Mouse (Mus musculus) MEL (cell line): Measurements from ENCODE around the gene Arhgef3. TPM values are rescaled to one million over a fixed set of nuclear protein-coding genes. Genes with fewer than 3 reads are reported as not detected.

Experiments
- DNase-seq: peaks from one replicate; pipeline ENCODE4 v3.0.0; 2011; ENCODE audit warnings: low read depth, low spot score
- H3K27ac ChIP-seq: 2 replicates; pipeline ENCODE4 v1.5.1; 2012; ENCODE audit warnings: low read depth, mild to moderate bottlenecking, control low read depth, low read length, moderate library complexity; ENCODE audit not compliant: control insufficient read depth
- H3K27me3 ChIP-seq, 2 experiments: fragments of 150-350 bp in 1 of 2; sonication (generic) in 1 of 2; 2 replicates each; pipeline ENCODE4 v1.6.1; 2012; ENCODE audit warnings: low read length in 2 of 2, mild to moderate bottlenecking in 2 of 2, improper control_type of control experiment in 1 of 2, moderate library complexity in 1 of 2; ENCODE audit not compliant: insufficient read depth in 2 of 2, control insufficient read depth in 1 of 2
- H3K36me3 ChIP-seq, 2 experiments: 2 replicates each; pipeline ENCODE4 v1.6.1; 2012 to 2014; ENCODE audit warnings: low read length in 2 of 2, improper control_type of control experiment in 1 of 2, inconsistent platforms in 1 of 2, mild to moderate bottlenecking in 1 of 2; ENCODE audit not compliant: insufficient read depth in 2 of 2, control insufficient read depth in 1 of 2
- H3K4me1 ChIP-seq, 2 experiments: fragments of 150-350 bp in 1 of 2; sonication (generic) in 1 of 2; 2 replicates each; pipeline ENCODE4 v1.6.1; 2012; ENCODE audit warnings: low read length in 2 of 2, improper control_type of control experiment in 1 of 2, mild to moderate bottlenecking in 1 of 2; ENCODE audit not compliant: insufficient read depth in 2 of 2, control insufficient read depth in 1 of 2
- H3K4me3 ChIP-seq, 2 experiments: fragments of 150-350 bp in 1 of 2; sonication (generic) in 1 of 2; 2 replicates each; pipeline ENCODE4 v1.5.1; 2012; ENCODE audit warnings: low read depth in 2 of 2, low read length in 2 of 2, mild to moderate bottlenecking in 2 of 2, moderate library complexity in 2 of 2, control low read depth in 1 of 2, improper control_type of control experiment in 1 of 2; ENCODE audit not compliant: control insufficient read depth in 1 of 2, insufficient read depth in 1 of 2
- H3K79me2 ChIP-seq: 2 replicates; pipeline ENCODE4 v1.6.1; 2012; ENCODE audit warnings: mild to moderate bottlenecking, low read length, moderate library complexity; ENCODE audit not compliant: control insufficient read depth, poor library complexity, insufficient read depth
- H3K9ac ChIP-seq: 2 replicates; pipeline ENCODE4 v1.6.1; 2012; ENCODE audit warnings: low read depth, mild to moderate bottlenecking, control low read depth, low read length, moderate library complexity; ENCODE audit not compliant: control insufficient read depth, poor library complexity, severe bottlenecking
- H3K9me3 ChIP-seq: fragments of 150-350 bp; sonication (generic); replicated peaks from 2 replicates; pipeline ENCODE4 v1.6.1; 2012; ENCODE audit warnings: mild to moderate bottlenecking, low read length, improper control_type of control experiment, moderate library complexity; ENCODE audit not compliant: insufficient read depth
- CHD2 ChIP-seq: IDR thresholded peaks from 2 replicates; pipeline ENCODE4 v1.6.1; 2011; ENCODE audit warnings: low read length, improper control_type of control experiment
- CTCF ChIP-seq, 3 experiments: IDR thresholded peaks in 2 of 3; conservative IDR thresholded peaks in 1 of 3; 2 replicates each; pipeline ENCODE4 v1.5.1; 2011 to 2012; ENCODE audit warnings: low read length in 3 of 3, low read depth in 2 of 3, mild to moderate bottlenecking in 2 of 3, improper control_type of control experiment in 1 of 3, inconsistent platforms in 1 of 3, mixed read lengths in 1 of 3, moderate library complexity in 1 of 3; ENCODE audit not compliant: control insufficient read depth in 1 of 3, insufficient read depth in 1 of 3, poor library complexity in 1 of 3, severe bottlenecking in 1 of 3
- E2F4 ChIP-seq: IDR thresholded peaks from 2 replicates; pipeline ENCODE4 v1.6.1; 2011; ENCODE audit warnings: low read depth, low read length, improper control_type of control experiment, borderline replicate concordance
- ETS1 ChIP-seq: IDR thresholded peaks from 2 replicates; pipeline ENCODE4 v1.6.1; 2012; ENCODE audit warnings: low read depth, mild to moderate bottlenecking, inconsistent platforms, low read length, improper control_type of control experiment, moderate library complexity
- HCFC1 ChIP-seq: IDR thresholded peaks from 2 replicates; pipeline ENCODE4 v1.6.1; 2012; ENCODE audit warnings: low read depth, mild to moderate bottlenecking, inconsistent platforms, low read length, improper control_type of control experiment, moderate library complexity
- MAX ChIP-seq: IDR thresholded peaks from 2 replicates; pipeline ENCODE4 v1.6.1; 2011; ENCODE audit warnings: low read length, improper control_type of control experiment
- MAZ ChIP-seq: IDR thresholded peaks from 2 replicates; pipeline ENCODE4 v1.6.1; 2012; ENCODE audit warnings: low read depth, mild to moderate bottlenecking, inconsistent platforms, low read length, improper control_type of control experiment
- MYB ChIP-seq: IDR thresholded peaks from 2 replicates; pipeline ENCODE4 v1.6.1; 2011; ENCODE audit warnings: mild to moderate bottlenecking, low read depth, low read length, improper control_type of control experiment
- POLR2AphosphoS2 ChIP-seq: IDR thresholded peaks from 2 replicates; pipeline ENCODE4 v1.6.1; 2011; ENCODE audit warnings: low read length, improper control_type of control experiment
- RAD21 ChIP-seq: IDR thresholded peaks from 2 replicates; pipeline ENCODE4 v1.6.1; 2011; ENCODE audit warnings: mild to moderate bottlenecking, low read depth, low read length, improper control_type of control experiment
- TAL1 ChIP-seq: IDR thresholded peaks from 2 replicates; pipeline ENCODE4 v1.6.1; 2012; ENCODE audit warnings: mild to moderate bottlenecking, inconsistent platforms, low read length, moderate library complexity, mixed read lengths
- TBP ChIP-seq: IDR thresholded peaks from 2 replicates; pipeline ENCODE4 v1.8.0; 2011; ENCODE audit warnings: low read depth, low read length, improper control_type of control experiment
- UBTF ChIP-seq: IDR thresholded peaks from 2 replicates; pipeline ENCODE4 v1.6.1; 2012; ENCODE audit warnings: low read depth, mild to moderate bottlenecking, inconsistent platforms, low read length, improper control_type of control experiment, moderate library complexity, borderline replicate concordance; ENCODE audit not compliant: insufficient read depth
- ZC3H11A ChIP-seq: IDR thresholded peaks from 2 replicates; pipeline ENCODE4 v1.6.1; 2012; ENCODE audit warnings: low read depth, mild to moderate bottlenecking, inconsistent platforms, low read length, improper control_type of control experiment
- ZNF384 ChIP-seq: IDR thresholded peaks from 2 replicates; pipeline ENCODE4 v1.6.1; 2012; ENCODE audit warnings: low read depth, mild to moderate bottlenecking, inconsistent platforms, low read length, improper control_type of control experiment
- polyA plus RNA-seq, 2 experiments: library from polyadenylated mRNA; stranded (reverse) in 1 of 2; unstranded in 1 of 2; fragments of >175 nt in 1 of 2; fragments of >200 nt in 1 of 2; gene quantifications; 2 replicates each; pipeline versions ENCODE4 v1.2.1 to v1.2.4; 2012; ENCODE audit warnings: low replicate concordance in 2 of 2, low read depth in 1 of 2; ENCODE audit not compliant: insufficient read length in 2 of 2, insufficient read depth in 1 of 2, missing spikeins in 1 of 2
- total RNA-seq: library from RNA; depleted of rRNA; stranded (reverse); fragments of 300-350 nt; gene quantifications from 2 replicates; pipeline ENCODE4 v1.2.3, GENCODE M21; 2012

Gene Arhgef3
- total and polyA plus RNA-seq, 3 experiments: 2.1 to 2.7 TPM; not detected in 1

- no peak for DNase-seq
- no peak overlapping the region for H3K9ac ChIP-seq
- H3K4me1 ChIP-seq: no peaks in the 10 kb centered on the region
- no peaks in the 10 kb centered on the region for H3K79me2 ChIP-seq
- H3K27ac ChIP-seq: no peak overlapping the region
- no peaks in the 10 kb centered on the region for H3K9me3 ChIP-seq
- no peaks in the 10 kb centered on the region; a peak in 1 of 4 replicates for H3K27me3 ChIP-seq
- H3K4me3 ChIP-seq: no peak overlapping the region
- no peaks in the 10 kb centered on the region for H3K36me3 ChIP-seq
- no peak for TF ChIP-seq TAL1
- no peak for TF ChIP-seq POLR2AphosphoS2
- no peak for TF ChIP-seq CHD2
Measured at GRCm38 (mm10) chr14:27167177-27167576, 52.5 kb downstream of the Arhgef3 start.

DNA sequence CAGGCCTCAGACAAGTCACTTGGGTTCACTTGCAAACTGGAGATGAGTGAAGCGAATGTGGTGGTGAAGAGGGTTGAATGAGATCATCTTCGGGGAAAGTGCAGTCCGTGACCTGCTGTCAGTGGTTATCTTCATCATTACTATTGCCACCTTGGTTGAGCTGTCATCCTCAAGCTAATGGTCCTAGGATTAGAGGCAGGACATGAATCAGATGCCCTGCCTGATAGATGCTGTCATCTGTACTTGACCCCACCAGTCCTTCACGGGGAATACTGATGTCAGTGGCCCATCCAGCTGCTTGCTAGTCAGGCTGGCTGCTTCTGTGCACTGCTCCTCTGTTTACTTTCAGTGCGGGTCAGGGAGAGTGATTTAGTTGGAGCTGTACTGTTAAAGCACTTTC is 53.7 kb downstream of the Arhgef3 start:
- Histone ChIP-seq H3K9ac (no peak overlapping the region), H3K4me3 (no peak overlapping the region), H3K27me3 (no peaks in the 10 kb centered on the region; a peak in 1 of 4 replicates), H3K36me3 (no peaks in the 10 kb centered on the region), H3K27ac (no peak overlapping the region), H3K79me2 (no peaks in the 10 kb centered on the region), H3K4me1 (no peaks in the 10 kb centered on the region), H3K9me3 (no peaks in the 10 kb centered on the region)
- TF ChIP-seq ZC3H11A: no peak
- TF ChIP-seq UBTF: no peak
- no peak for TF ChIP-seq MAX
- TF ChIP-seq HCFC1: no peak
- TF ChIP-seq RAD21: no peak
- TF ChIP-seq CTCF (IDR thresholded peaks at IDR 0.05 in 2 of 3, conservative IDR thresholded peaks at IDR 0.05 in 1 of 3; ENCODE audit: control insufficient read depth in 1 of 3, insufficient read depth in 1 of 3, low read depth in 2 of 3, low read length in 3 of 3, poor library complexity in 1 of 3, severe bottlenecking in 1 of 3): no peak
- no peak for TF ChIP-seq ETS1
- no peak for TF ChIP-seq MAZ
- TF ChIP-seq MYB: no peak
- no peak for TF ChIP-seq ZNF384
- TF ChIP-seq TBP: no peak
- DNase-seq: no peak

DNA sequence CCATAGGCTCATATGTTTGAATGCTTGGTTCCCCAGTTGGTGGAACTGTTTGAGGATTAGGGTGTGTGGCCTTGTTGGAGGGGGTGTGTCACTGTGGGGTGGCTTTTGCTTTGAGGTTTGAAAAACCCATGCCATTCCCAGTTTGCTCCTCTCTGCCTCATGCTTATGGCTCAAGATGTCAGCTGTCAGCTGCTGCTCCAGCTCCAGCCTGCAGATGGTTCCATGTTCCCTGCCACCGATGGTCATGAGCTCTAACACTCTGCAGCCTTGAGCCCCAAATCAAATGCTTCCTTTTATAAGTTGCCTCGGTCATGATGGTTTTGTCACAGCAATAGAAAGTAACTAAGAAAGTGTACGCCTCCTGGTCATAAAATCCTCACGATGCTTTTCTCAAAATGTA is 54.6 kb downstream of the Arhgef3 start:
- DNase-seq: no peak
- Histone ChIP-seq H3K4me3 (no peak overlapping the region), H3K27me3 (no peaks in the 10 kb centered on the region; a peak in 1 of 4 replicates), H3K9me3 (no peaks in the 10 kb centered on the region), H3K27ac (no peak overlapping the region), H3K9ac (no peak overlapping the region), H3K4me1 (no peaks in the 10 kb centered on the region), H3K36me3 (no peaks in the 10 kb centered on the region), H3K79me2 (no peaks in the 10 kb centered on the region)
- no peak for TF ChIP-seq CTCF (IDR thresholded peaks at IDR 0.05 in 2 of 3, conservative IDR thresholded peaks at IDR 0.05 in 1 of 3; ENCODE audit: control insufficient read depth in 1 of 3, insufficient read depth in 1 of 3, low read depth in 2 of 3, low read length in 3 of 3, poor library complexity in 1 of 3, severe bottlenecking in 1 of 3)
- no peak for TF ChIP-seq E2F4
